Mouse (Mus musculus): ENCODE measurements around the gene Kif1b. TPM values are rescaled to one million over a fixed set of nuclear protein-coding genes. Genes with fewer than 3 reads are reported as not detected.

Kif1b gene
- polyA plus RNA-seq, 1 experiment from 2014 or later = 41.2 TPM

DNA sequence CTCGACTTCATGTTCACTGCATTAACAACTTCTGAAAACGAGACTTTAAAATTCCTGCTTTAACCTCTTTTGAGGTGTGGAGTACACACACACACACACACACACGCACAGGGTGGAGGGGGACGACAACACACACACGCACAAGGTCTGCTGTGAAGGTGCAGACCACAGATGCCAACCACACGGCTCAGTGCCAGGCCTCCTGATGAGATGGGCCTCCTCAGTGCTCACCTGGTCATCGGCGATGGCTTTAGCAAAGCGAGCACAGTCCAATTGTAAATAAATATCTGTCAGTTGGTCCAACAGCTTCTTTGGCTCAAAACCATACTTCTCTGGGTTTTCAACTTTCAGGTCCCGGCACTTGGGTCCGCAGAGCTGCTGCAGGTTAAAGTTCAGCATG is 27.4 kb upstream of the Kif1b start:
- no peak overlapping the region for H3K4me2 ChIP-seq (replicated peaks)
- H3K4me3 ChIP-seq (replicated peaks) = no peak overlapping the region
- H3K9me3 ChIP-seq (replicated peaks) = 0 out of 2 replicates have a peak, but pooled peaks cover 5% of the 10 kb centered on the region
- peaks cover 93% of the 10 kb centered on the region for H3K36me3 ChIP-seq
- H3K4me1 ChIP-seq = no peaks in the 10 kb centered on the region
- no peaks in the 10 kb centered on the region for H3K27me3 ChIP-seq
- ATAC-seq (ENCODE audit: insufficient number of reproducible peaks, low FRiP score, low TSS enrichment, low read depth) = no peak
- 93% methylated on average over 11 of the region's 11 CpGs for WGBS
- no peak overlapping the region for H3K27ac ChIP-seq (replicated peaks)
- H3K9ac ChIP-seq = no peak overlapping the region

DNA sequence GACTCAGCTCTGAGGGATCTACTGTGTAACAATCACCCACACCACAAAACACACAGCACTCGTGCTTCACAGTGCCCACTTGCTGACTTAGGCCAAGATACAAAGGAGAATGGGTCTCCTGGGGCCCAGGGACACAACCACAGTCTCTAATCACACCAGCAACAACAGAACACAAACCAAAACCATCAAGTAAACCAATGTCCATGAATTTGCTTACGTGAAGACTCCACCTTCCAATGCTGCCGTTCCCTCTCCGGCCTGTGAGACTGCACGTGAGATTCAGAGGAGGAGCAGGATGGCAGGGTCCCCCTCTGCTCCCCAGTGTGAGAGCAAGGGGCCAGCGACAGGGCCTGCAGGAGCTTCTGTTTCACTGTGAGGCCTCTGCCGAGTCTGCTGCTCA is 25.2 kb upstream of the Kif1b start:
- Histone ChIP-seq H3K4me1 (no peaks in the 10 kb centered on the region), H3K27me3 (no peaks in the 10 kb centered on the region), H3K9me3 (replicated peaks) (0 out of 2 replicates have a peak, but pooled peaks cover 5% of the 10 kb centered on the region), H3K27ac (replicated peaks) (no peak overlapping the region), H3K4me2 (replicated peaks) (no peak overlapping the region), H3K36me3 (peaks cover 94% of the 10 kb centered on the region), H3K9ac (no peak overlapping the region), H3K4me3 (replicated peaks) (no peak overlapping the region)
- ATAC-seq (ENCODE audit: insufficient number of reproducible peaks, low FRiP score, low TSS enrichment, low read depth) = no peak
- 86% methylated on average over 7 of the region's 7 CpGs for WGBS

DNA sequence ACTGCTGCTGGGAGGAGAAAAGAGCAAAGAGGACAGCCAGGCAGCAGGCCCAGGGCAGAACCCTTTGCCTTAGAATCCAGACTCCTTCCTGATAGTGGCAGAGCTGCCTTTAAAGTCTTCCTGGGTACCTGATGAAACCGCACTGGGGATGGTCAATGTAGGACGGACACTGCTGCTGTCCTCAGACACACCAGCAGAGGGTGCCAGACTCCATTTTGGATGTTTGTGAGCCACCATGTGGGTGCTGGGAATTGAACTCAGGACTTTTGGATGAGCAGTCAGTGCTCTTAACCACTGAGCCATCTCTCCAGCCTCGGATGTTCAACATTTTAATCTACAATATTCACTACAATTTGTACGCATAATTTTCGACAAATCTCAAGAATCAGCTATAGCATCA is 23.0 kb upstream of the Kif1b start:
- no peak for ATAC-seq (ENCODE audit: insufficient number of reproducible peaks, low FRiP score, low TSS enrichment, low read depth)
- whole genome bisulfite sequencing = 96% methylated on average over 5 of the region's 5 CpGs
- Histone ChIP-seq H3K4me1 (no peaks in the 10 kb centered on the region), H3K9me3 (replicated peaks) (0 out of 2 replicates have a peak, but pooled peaks cover 5% of the 10 kb centered on the region), H3K27ac (replicated peaks) (no peak overlapping the region), H3K36me3 (peaks cover 80% of the 10 kb centered on the region), H3K27me3 (no peaks in the 10 kb centered on the region), H3K4me2 (replicated peaks) (no peak overlapping the region), H3K9ac (no peak overlapping the region), H3K4me3 (replicated peaks) (no peak overlapping the region)

DNA sequence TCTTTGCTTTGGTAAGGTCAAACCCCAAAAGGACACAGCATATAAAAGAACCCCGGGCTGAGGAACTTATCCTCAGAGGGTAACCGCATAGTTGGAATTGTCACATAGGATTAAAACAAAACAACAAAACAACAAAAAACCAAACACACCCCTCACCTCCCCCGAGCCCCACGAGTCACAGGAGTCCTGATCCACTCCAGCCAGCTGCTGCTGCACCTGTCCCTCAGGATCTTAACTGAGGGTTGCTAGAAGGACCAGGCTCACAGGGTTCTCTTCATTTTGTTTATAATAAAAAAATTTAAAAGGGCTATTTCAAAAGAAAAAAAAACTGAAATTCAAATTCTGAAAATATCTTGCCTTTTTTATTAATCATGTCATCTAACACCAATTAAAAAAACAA is 21.2 kb upstream of the Kif1b start:
- no peaks in the 10 kb centered on the region for H3K4me1 ChIP-seq
- 81% methylated on average over 4 of the region's 4 CpGs for WGBS
- no peaks in the 10 kb centered on the region for H3K27me3 ChIP-seq
- no peak overlapping the region for H3K4me3 ChIP-seq (replicated peaks)
- no peak overlapping the region for H3K4me2 ChIP-seq (replicated peaks)
- 0 out of 2 replicates have a peak, but pooled peaks cover 5% of the 10 kb centered on the region for H3K9me3 ChIP-seq (replicated peaks)
- no peak overlapping the region for H3K27ac ChIP-seq (replicated peaks)
- H3K9ac ChIP-seq = no peak overlapping the region
- no peak for ATAC-seq (ENCODE audit: insufficient number of reproducible peaks, low FRiP score, low TSS enrichment, low read depth)
- H3K36me3 ChIP-seq = peaks cover 63% of the 10 kb centered on the region

DNA sequence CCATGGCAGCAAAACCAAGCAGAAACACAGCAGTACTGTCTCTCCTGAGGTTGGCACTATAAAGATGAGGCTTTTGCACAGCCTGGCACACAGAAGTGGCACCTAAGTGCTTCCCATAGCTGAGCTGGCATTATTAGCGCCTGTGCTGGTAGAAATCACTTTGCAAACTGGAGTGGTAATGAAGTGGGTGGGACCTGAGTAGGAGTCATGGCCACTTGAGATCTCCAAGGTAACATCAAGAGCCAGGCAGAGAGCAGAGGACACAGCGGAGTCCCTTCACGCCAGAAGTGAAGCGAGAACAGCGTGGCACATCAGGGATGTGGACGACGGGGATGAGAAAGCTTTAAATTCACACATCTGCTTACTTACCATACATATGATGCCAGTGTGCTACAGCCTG is 19.8 kb upstream of the Kif1b start:
- ATAC-seq (ENCODE audit: insufficient number of reproducible peaks, low FRiP score, low TSS enrichment, low read depth) = no peak
- Histone ChIP-seq H3K4me1 (no peaks in the 10 kb centered on the region), H3K36me3 (peaks cover 48% of the 10 kb centered on the region), H3K9ac (no peak overlapping the region), H3K27ac (replicated peaks) (no peak overlapping the region), H3K27me3 (no peaks in the 10 kb centered on the region), H3K4me3 (replicated peaks) (no peak overlapping the region), H3K9me3 (replicated peaks) (0 out of 2 replicates have a peak, but pooled peaks cover 5% of the 10 kb centered on the region), H3K4me2 (replicated peaks) (no peak overlapping the region)
- 92% methylated on average over 7 of the region's 7 CpGs for whole genome bisulfite sequencing

DNA sequence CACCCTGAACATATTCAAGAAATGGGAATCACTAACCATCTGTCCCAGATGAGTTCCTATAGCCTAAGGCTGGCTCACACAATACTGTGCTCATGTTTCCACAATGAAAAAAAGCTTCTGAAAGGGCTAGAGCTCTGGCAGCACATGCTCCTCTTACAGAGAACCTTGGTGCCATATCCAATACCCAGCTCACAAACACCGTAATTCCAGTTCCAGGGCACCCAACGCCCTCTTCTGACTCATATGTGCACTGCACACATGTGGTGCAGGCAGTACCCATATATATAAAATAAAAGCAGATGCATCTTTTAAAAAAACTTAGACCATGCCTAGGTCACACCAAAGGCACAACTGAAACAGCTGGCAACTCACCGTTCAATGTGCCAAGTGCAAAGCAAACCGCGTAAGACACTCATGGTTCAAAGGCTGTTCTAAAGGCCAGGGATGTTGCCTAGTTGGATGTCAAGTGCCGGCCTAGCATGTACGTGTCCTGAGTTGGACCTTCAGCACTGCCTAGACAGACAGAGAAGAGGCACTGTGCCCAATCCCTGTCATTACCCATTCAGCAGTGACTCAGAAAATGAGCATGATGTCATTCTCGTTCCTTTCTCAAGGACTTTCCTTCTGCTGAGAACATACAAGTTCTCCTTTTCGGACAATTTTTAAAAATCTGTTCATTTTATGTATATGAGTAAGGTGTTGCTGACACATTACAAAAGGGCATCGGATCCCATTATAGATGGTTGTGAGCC is 18.1 kb upstream of the Kif1b start:
- Histone ChIP-seq H3K36me3 (peaks cover 32% of the 10 kb centered on the region), H3K4me3 (replicated peaks) (no peak overlapping the region), H3K27ac (replicated peaks) (no peak overlapping the region), H3K27me3 (no peaks in the 10 kb centered on the region), H3K4me1 (no peaks in the 10 kb centered on the region), H3K9me3 (replicated peaks) (no peaks in the 10 kb centered on the region), H3K9ac (no peak overlapping the region), H3K4me2 (replicated peaks) (no peak overlapping the region)
- ATAC-seq (ENCODE audit: insufficient number of reproducible peaks, low FRiP score, low TSS enrichment, low read depth) = no peak
- WGBS = 84% methylated on average over 10 of the region's 10 CpGs

DNA sequence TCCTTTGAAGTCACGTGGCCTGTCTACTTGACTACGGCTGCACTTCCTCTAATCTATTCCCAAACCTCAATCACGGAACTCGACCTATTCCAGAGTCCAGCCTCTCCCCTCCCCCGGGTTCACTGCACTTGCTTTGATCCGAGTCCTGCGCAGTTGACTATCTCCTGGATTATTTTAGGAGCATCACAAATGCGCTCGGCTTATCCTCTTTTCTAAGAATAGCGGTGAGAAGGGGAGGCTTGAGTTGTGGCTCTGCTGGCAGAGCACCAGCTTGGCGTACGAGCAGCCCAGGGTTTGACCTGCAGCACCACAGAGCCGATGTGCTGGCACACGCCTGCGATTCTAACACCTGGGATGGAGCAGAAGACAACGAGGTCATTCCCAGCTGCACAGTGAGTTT is 16.2 kb upstream of the Kif1b start:
- Histone ChIP-seq H3K4me1 (no peaks in the 10 kb centered on the region), H3K9ac (no peak overlapping the region), H3K4me3 (replicated peaks) (no peak overlapping the region), H3K9me3 (replicated peaks) (no peaks in the 10 kb centered on the region), H3K27me3 (no peaks in the 10 kb centered on the region), H3K27ac (replicated peaks) (no peak overlapping the region), H3K4me2 (replicated peaks) (no peak overlapping the region), H3K36me3 (peaks cover 15% of the 10 kb centered on the region)
- WGBS = 72% methylated on average over 16 of the region's 16 CpGs
- no peak for ATAC-seq (ENCODE audit: insufficient number of reproducible peaks, low FRiP score, low TSS enrichment, low read depth)

DNA sequence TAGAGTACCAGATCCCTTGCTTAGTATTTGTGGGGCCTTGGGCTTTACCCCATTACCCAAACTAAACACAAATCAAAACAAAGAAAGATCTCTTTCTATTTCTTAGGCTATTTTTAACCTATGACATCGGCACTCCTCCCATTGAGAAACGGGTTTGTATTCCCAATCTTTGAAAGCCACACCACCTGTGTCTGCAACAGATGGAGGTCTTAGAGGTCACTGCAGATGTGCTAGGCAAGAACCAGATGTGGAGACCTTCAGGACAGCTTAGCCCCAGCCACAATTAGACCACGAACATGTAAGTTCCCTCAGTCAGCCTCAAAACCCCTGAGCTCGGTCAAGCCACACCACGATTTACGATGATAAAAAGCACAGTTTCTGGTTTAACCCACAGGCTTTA is 15.2 kb upstream of the Kif1b start:
- Histone ChIP-seq H3K36me3 (peaks cover 8% of the 10 kb centered on the region), H3K4me1 (no peaks in the 10 kb centered on the region), H3K9ac (no peak overlapping the region), H3K27ac (replicated peaks) (no peak overlapping the region), H3K27me3 (no peaks in the 10 kb centered on the region), H3K4me3 (replicated peaks) (no peak overlapping the region), H3K9me3 (replicated peaks) (no peaks in the 10 kb centered on the region), H3K4me2 (replicated peaks) (no peak overlapping the region)
- WGBS = 56% methylated on average over 6 of the region's 6 CpGs
- no peak for ATAC-seq (ENCODE audit: insufficient number of reproducible peaks, low FRiP score, low TSS enrichment, low read depth)

DNA sequence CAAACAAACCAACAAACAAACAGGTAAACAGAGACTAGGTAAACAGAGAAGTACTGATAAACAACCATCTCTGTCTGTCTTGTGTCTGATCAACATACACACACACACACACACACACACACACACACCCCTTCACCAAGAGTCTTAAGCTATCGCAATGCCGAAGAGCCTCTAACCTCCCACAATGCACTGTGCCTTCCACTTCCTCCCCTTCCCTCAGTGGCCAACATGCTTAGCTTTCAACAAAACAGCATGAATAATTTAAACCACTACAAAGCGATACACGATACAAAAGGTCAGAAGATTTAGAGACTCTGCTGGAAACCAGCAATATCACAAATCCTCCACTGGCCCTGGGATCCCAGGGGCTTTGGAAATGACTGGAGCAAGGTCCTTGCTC is 14.8 kb upstream of the Kif1b start:
- Histone ChIP-seq H3K36me3 (peaks cover 3% of the 10 kb centered on the region), H3K4me1 (no peaks in the 10 kb centered on the region), H3K27ac (replicated peaks) (no peak overlapping the region), H3K9ac (no peak overlapping the region), H3K9me3 (replicated peaks) (no peaks in the 10 kb centered on the region), H3K4me2 (replicated peaks) (no peak overlapping the region), H3K27me3 (no peaks in the 10 kb centered on the region), H3K4me3 (replicated peaks) (no peak overlapping the region)
- WGBS = 64% methylated on average over 4 of the region's 4 CpGs
- no peak for ATAC-seq (ENCODE audit: insufficient number of reproducible peaks, low FRiP score, low TSS enrichment, low read depth)

DNA sequence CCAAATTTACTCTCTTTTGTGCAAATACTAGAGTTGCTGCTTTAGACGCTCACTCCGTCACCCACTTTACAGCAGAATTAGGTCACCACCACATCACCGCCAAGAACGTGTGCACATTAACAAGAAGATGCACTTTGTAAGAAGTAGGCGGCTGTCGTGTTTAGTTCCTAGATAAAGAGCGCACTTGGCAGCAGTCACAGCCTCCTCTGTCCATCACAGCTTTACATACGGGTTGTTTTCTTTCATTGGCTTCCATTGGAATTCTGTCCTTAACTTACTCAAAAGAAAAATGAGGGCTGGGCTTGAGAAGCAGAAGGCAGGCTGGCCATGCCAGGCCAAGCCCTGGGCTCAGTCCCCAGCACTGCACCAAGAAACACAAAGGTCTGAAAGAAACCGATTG is 11.6 kb upstream of the Kif1b start:
- no peak overlapping the region for H3K9ac ChIP-seq
- ATAC-seq (ENCODE audit: insufficient number of reproducible peaks, low FRiP score, low TSS enrichment, low read depth) = no peak
- no peak overlapping the region for H3K4me2 ChIP-seq (replicated peaks)
- H3K4me3 ChIP-seq (replicated peaks) = no peak overlapping the region
- 76% methylated on average over 9 of the region's 9 CpGs for WGBS
- H3K27me3 ChIP-seq = no peaks in the 10 kb centered on the region
- H3K4me1 ChIP-seq = no peaks in the 10 kb centered on the region
- no peaks in the 10 kb centered on the region for H3K36me3 ChIP-seq
- no peak overlapping the region for H3K27ac ChIP-seq (replicated peaks)
- H3K9me3 ChIP-seq (replicated peaks) = no peaks in the 10 kb centered on the region

DNA sequence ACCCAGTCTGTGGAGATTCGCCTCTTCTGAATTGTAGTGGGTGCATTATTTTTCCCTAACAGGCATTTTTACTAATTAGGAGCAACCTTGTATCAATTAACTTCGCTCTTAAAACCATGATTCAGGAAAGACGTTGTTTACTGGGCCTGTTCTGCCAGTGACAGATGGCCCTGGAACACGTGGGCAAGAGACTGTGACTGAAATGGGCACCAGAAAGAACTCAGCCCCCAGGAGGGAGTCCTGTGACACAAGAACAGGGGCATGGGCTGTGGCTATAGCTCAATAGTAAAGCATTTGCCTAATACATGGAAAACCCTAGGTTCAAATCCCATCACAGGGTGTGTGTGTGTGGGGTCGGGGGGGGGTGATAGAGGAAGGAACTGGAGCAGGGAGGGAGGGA is 9.9 kb upstream of the Kif1b start:
- no peak overlapping the region for H3K4me3 ChIP-seq (replicated peaks)
- WGBS = 42% methylated on average over 5 of the region's 5 CpGs
- H3K4me2 ChIP-seq (replicated peaks) = no peak overlapping the region
- H3K4me1 ChIP-seq = no peaks in the 10 kb centered on the region
- no peak overlapping the region for H3K27ac ChIP-seq (replicated peaks)
- H3K27me3 ChIP-seq = no peaks in the 10 kb centered on the region
- no peak for ATAC-seq (ENCODE audit: insufficient number of reproducible peaks, low FRiP score, low TSS enrichment, low read depth)
- H3K36me3 ChIP-seq = no peaks in the 10 kb centered on the region
- no peak overlapping the region for H3K9ac ChIP-seq
- H3K9me3 ChIP-seq (replicated peaks) = no peaks in the 10 kb centered on the region

DNA sequence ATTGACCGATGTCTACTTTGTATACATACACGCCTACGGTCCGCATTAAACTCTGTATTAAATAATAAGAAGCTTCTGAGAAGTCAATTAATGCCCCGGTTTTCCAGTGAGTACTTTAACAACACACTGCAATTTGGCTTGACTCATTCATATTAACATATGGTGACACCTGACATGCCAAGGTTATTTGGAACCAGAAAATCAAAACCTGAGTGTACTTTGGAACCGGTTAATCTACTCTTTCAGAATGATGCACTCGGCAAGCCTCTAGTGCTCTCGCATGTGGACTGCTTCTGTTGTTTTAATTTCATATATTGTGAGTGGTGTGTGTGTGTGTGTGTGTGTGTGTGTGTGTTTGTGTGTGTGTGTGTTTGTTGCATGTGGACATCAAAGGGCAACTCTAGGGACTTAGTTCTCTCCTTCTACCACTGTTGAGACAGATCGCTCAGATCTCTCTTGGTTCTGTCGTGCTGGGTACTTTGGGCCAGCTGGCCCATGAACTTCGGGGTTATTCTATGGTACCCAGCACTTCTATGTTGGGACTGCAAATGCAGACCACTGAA is 6.9 kb upstream of the Kif1b start:
- no peak overlapping the region for H3K9ac ChIP-seq
- peak overlapping the region; percentile 13 for H3K27ac ChIP-seq (replicated peaks)
- no peaks in the 10 kb centered on the region for H3K36me3 ChIP-seq
- no peak overlapping the region for H3K4me3 ChIP-seq (replicated peaks)
- ATAC-seq (ENCODE audit: insufficient number of reproducible peaks, low FRiP score, low TSS enrichment, low read depth) = no peak
- H3K9me3 ChIP-seq (replicated peaks) = no peaks in the 10 kb centered on the region
- no peaks in the 10 kb centered on the region for H3K4me1 ChIP-seq
- H3K27me3 ChIP-seq = no peaks in the 10 kb centered on the region
- H3K4me2 ChIP-seq (replicated peaks) = no peak overlapping the region
- 79% methylated on average over 11 of the region's 11 CpGs for WGBS
